Mouse (Mus musculus) midbrain, embryonic 14.5 days (tissue): Measurements from ENCODE around the gene Amer1. TPM values are rescaled to one million over a fixed set of nuclear protein-coding genes. Genes with fewer than 3 reads are reported as not detected.
A peak's percentile ranks its signal among the peaks of the same experiment; 100 is the strongest.

Source experiments
- ATAC-seq: fragments of 200-750 bp; cut with Nextera tagmentation; 2 replicates; pipeline ENCODE4 v1.8.0; 2017; ENCODE audit warnings: moderate number of reproducible peaks, moderate library complexity; ENCODE audit not compliant: low FRiP score, low TSS enrichment
- DNase-seq: peaks from one replicate; pipeline ENCODE4 v3.0.0-alpha.2; 2015
- H3K27ac ChIP-seq: fragments of 300-500 bp; sonication (generic); replicated peaks from 2 replicates; pipeline ENCODE4 v1.5.1; 2014; ENCODE audit warnings: mild to moderate bottlenecking, low read depth, low read length, moderate library complexity
- H3K27me3 ChIP-seq: fragments of 300-500 bp; sonication (generic); 2 replicates; pipeline ENCODE4 v1.6.1; 2014; ENCODE audit warnings: low read length, control low read depth, mixed read lengths; ENCODE audit not compliant: control insufficient read depth, insufficient read depth
- H3K36me3 ChIP-seq: fragments of 300-500 bp; sonication (generic); 2 replicates; pipeline ENCODE4 v1.6.1; 2014; ENCODE audit warnings: low read length, control low read depth; ENCODE audit not compliant: control insufficient read depth, insufficient read depth
- H3K4me1 ChIP-seq: fragments of 300-500 bp; sonication (generic); 2 replicates; pipeline ENCODE4 v1.6.1; 2014; ENCODE audit warnings: mild to moderate bottlenecking, antibody characterized with exemption, low read length, control low read depth; ENCODE audit not compliant: control insufficient read depth, insufficient read depth
- H3K4me2 ChIP-seq: fragments of 300-500 bp; sonication (generic); 2 replicates; pipeline ENCODE4 v1.6.1; 2014; ENCODE audit warnings: mild to moderate bottlenecking, low read length, moderate library complexity
- H3K4me3 ChIP-seq: fragments of 300-500 bp; sonication (generic); replicated peaks from 2 replicates; pipeline ENCODE4 v1.5.1; 2014; ENCODE audit warnings: low read depth, low read length
- H3K9ac ChIP-seq: fragments of 300-500 bp; sonication (generic); replicated peaks from 2 replicates; pipeline ENCODE4 v1.6.1; 2014; ENCODE audit warnings: mild to moderate bottlenecking, low read length, moderate library complexity
- H3K9me3 ChIP-seq: fragments of 300-500 bp; sonication (generic); 2 replicates; pipeline ENCODE4 v1.6.1; 2016; ENCODE audit warnings: low read length, control low read depth, mixed read lengths; ENCODE audit not compliant: control insufficient read depth
- WGBS: fragments of 180-500 bp; shearing (Covaris S2); extraction: QIAGEN DNeasy Blood & Tissue Kit; methylation state at CpG from one replicate; pipeline ENCODE4 v1.1.7; 2014; 5-methylcytosine and 5-hydroxymethylcytosine counted together
- polyA plus RNA-seq: library from polyadenylated mRNA; unstranded; fragments of >200 nt; fragmentation: Nextera tagmentation; extraction: Ambion mirVana; gene quantifications from 2 replicates; pipeline ENCODE4 v1.2.1, GENCODE M21; 2014

Gene Amer1
- polyA plus RNA-seq = 11.1 and 11.8 TPM in 2 replicates

- peak; percentile 91 for DNase-seq
- 0 out of 2 replicates have a peak, but pooled peaks cover 3% of the 10 kb centered on the region for H3K4me1 ChIP-seq
- peak within 1 kb of the TSS; percentile 86 for H3K27ac ChIP-seq
- ATAC-seq = peak; percentile 97
- H3K36me3 ChIP-seq = no peaks in the 10 kb centered on the region
- H3K4me2 ChIP-seq = peak within 1 kb of the TSS; percentile 56
- H3K9ac ChIP-seq = peak within 1 kb of the TSS; percentile 64
- H3K9me3 ChIP-seq = no peaks in the 10 kb centered on the region
- peak within 1 kb of the TSS; percentile 54 for H3K4me3 ChIP-seq
- no peaks in the 10 kb centered on the region for H3K27me3 ChIP-seq
- WGBS = 19% methylated on average over 19 of the region's 19 CpGs
These were observed at the start of gene Amer1 for GRCm38 (mm10) chrX:95444776-95445111. Amer1 (minus strand) TSS chrX:95444872.

- Histone ChIP-seq H3K4me1 (no peaks in the 10 kb centered on the region), H3K4me3 (no peak overlapping the region), H3K36me3 (no peaks in the 10 kb centered on the region), H3K27me3 (no peaks in the 10 kb centered on the region), H3K9me3 (no peaks in the 10 kb centered on the region), H3K27ac (no peak overlapping the region), H3K4me2 (no peak overlapping the region), H3K9ac (no peak overlapping the region)
- 76% methylated on average over 3 of the region's 3 CpGs for WGBS
- DNase-seq (no peak), ATAC-seq (no peak)
These were observed 12.5 kb upstream of the Amer1 start for GRCm38 (mm10) chrX:95457166-95457565.

GRCm38 (mm10) chrX:95445866-95446265, 1.2 kb upstream of the Amer1 start:
- WGBS = 77% methylated on average over 2 of the region's 2 CpGs
- Histone ChIP-seq H3K9me3 (no peaks in the 10 kb centered on the region), H3K27me3 (no peaks in the 10 kb centered on the region), H3K4me1 (0 out of 2 replicates have a peak, but pooled peaks cover 3% of the 10 kb centered on the region), H3K9ac (no peak overlapping the region), H3K36me3 (no peaks in the 10 kb centered on the region), H3K4me3 (no peak overlapping the region), H3K27ac (no peak overlapping the region), H3K4me2 (no peak overlapping the region)
- DNase-seq (no peak), ATAC-seq (no peak)

GRCm38 (mm10) chrX:95445141-95445540, 469 bp upstream of the Amer1 start:
- DNase-seq = no peak
- 39% methylated on average over 3 of the region's 3 CpGs for WGBS
- Histone ChIP-seq H3K27ac (no peak overlapping the region), H3K4me3 (peak overlapping the region; percentile 54), H3K36me3 (no peaks in the 10 kb centered on the region), H3K4me2 (peak overlapping the region; percentile 56), H3K27me3 (no peaks in the 10 kb centered on the region), H3K4me1 (0 out of 2 replicates have a peak, but pooled peaks cover 3% of the 10 kb centered on the region), H3K9ac (peak overlapping the region; percentile 6; the same call in 1 of the 2 replicates), H3K9me3 (no peaks in the 10 kb centered on the region)
- ATAC-seq = no peak

GRCm38 (mm10) chrX:95443898-95444775, 535 bp downstream of the Amer1 start:
- peak; percentile 75 for DNase-seq
- Histone ChIP-seq H3K9ac (peak overlapping the region; percentile 64), H3K4me1 (0 out of 2 replicates have a peak, but pooled peaks cover 3% of the 10 kb centered on the region), H3K9me3 (no peaks in the 10 kb centered on the region), H3K27ac (peak overlapping the region; percentile 86), H3K27me3 (no peaks in the 10 kb centered on the region), H3K4me2 (peak overlapping the region; percentile 56), H3K36me3 (no peaks in the 10 kb centered on the region), H3K4me3 (peak overlapping the region; percentile 54)
- peak; percentile 78 for ATAC-seq
- 21% methylated on average over 42 of the region's 42 CpGs for WGBS

GRCm38 (mm10) chrX:95443390-95443789, 1.3 kb downstream of the Amer1 start:
- H3K27me3 ChIP-seq = no peaks in the 10 kb centered on the region
- DNase-seq (peak; percentile 52), ATAC-seq (no peak)
- H3K9me3 ChIP-seq = no peaks in the 10 kb centered on the region
- peak overlapping the region; percentile 54 for H3K4me3 ChIP-seq
- H3K4me2 ChIP-seq = peak overlapping the region; percentile 56
- H3K9ac ChIP-seq = peak overlapping the region; percentile 64
- no peaks in the 10 kb centered on the region for H3K36me3 ChIP-seq
- WGBS = 24% methylated on average over 12 of the region's 12 CpGs
- 0 out of 2 replicates have a peak, but pooled peaks cover 3% of the 10 kb centered on the region for H3K4me1 ChIP-seq
- H3K27ac ChIP-seq = peak overlapping the region; percentile 86

GRCm38 (mm10) chrX:95442261-95442660, 2.4 kb downstream of the Amer1 start:
- DNase-seq (no peak), ATAC-seq (no peak)
- H3K27me3 ChIP-seq = no peaks in the 10 kb centered on the region
- H3K27ac ChIP-seq = no peak overlapping the region
- WGBS = 58% methylated on average over 1 of the region's 1 CpGs
- H3K4me3 ChIP-seq = no peak overlapping the region
- H3K9ac ChIP-seq = no peak overlapping the region
- H3K36me3 ChIP-seq = no peaks in the 10 kb centered on the region
- no peaks in the 10 kb centered on the region for H3K9me3 ChIP-seq
- peak overlapping the region; percentile 56 for H3K4me2 ChIP-seq
- 0 out of 2 replicates have a peak, but pooled peaks cover 3% of the 10 kb centered on the region for H3K4me1 ChIP-seq

GRCm38 (mm10) chrX:95441290-95441689, 3.4 kb downstream of the Amer1 start:
- Histone ChIP-seq H3K4me2 (0 out of 2 replicates have a peak overlapping the region, but pooled peaks have one; percentile 56), H3K4me3 (no peak overlapping the region), H3K4me1 (0 out of 2 replicates have a peak, but pooled peaks cover 3% of the 10 kb centered on the region), H3K9me3 (no peaks in the 10 kb centered on the region), H3K36me3 (no peaks in the 10 kb centered on the region), H3K9ac (no peak overlapping the region), H3K27ac (no peak overlapping the region), H3K27me3 (no peaks in the 10 kb centered on the region)
- DNase-seq = no peak
- no peak for ATAC-seq
